Mouse (Mus musculus): ENCODE results near the gene Pitpnb.
A peak's percentile ranks its signal among the peaks of the same experiment; 100 is the strongest.

Pitpnb gene

GRCm38 (mm10) chr5:111396199-111396598 is 65.6 kb downstream of the Pitpnb start:
- DNase-seq (ENCODE audit: low read depth, low spot score), result no peak

DNA sequence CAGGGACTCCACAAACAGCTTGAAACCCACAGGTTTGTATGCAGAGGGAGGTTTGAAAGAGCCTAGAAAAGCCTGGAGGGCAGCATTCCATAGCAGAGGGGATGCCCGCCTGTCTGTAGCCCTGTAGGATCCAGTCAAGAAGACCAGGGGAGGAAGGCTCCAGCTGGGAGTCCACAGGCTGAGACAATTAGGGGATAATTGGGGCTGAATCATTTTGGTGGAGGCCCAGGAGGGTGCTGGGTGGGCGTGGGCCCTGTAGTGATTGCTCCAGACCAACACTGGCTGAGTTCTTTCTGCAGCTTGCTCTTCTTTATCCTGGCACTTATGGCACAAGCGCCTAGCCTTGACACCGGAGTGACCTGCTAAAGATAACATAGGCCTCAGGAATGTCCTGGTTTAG is 67.9 kb downstream of the Pitpnb start:
- DNase-seq (ENCODE audit: low read depth, low spot score), result no peak

GRCm38 (mm10) chr5:111399271-111399670 is 68.7 kb downstream of the Pitpnb start:
- no peak for DNase-seq (ENCODE audit: low read depth, low spot score)

DNA sequence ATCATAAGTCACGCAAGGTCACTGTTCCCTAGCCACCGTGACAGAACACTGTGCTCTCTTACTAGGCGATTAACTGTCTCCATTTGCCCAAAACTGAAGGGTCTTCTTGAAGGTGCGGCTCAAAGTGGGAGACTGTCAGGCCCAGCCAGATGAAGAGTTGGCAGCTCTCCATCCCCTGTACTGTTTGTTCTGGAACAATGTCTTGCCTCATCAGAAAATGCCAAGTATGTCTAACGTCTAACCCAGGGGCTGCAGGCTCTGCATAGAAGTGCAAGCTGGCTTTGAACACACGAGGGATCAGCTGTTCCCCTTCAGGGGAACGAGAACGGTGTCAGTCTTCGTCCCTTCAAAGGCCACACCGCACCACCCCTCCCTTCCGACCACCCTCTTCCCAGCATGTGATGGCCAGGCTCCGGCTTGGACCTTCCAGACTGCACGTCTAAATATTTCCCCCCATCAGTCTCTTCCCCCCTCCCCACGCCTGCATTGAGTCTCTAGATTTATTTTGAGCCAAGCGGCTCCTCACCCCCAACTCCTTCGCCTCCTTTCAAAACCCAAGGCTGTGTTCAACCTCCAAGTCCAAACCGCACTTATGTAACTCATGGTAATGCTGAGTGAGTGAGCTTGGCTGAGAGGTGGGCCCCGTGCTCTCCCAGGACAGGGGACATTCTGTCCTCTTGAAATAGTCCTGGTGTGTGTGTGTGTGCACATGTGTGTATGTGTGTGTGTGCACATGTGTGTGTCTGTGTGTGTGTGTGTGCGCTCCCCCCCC is 71.5 kb downstream of the Pitpnb start:
- no peak for DNase-seq (ENCODE audit: low read depth, low spot score)

DNA sequence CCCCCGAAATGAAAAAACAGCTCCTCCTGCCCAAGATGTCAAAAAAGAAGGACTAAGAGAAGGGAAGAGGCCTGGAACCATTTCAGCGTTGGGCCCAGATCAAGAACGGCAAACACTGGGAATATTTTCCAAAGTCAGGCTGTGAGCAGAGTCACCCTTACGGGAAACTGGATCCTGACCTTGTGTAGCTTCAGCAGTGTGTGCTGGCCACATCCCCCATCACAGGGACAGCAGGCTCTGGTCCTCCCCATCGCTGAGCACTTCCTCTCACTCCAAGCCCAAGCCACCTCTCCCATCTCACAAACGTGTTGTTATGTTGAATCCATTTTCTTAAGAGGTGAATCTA is 72.1 kb downstream of the Pitpnb start:
- no peak for DNase-seq (ENCODE audit: low read depth, low spot score)

DNA sequence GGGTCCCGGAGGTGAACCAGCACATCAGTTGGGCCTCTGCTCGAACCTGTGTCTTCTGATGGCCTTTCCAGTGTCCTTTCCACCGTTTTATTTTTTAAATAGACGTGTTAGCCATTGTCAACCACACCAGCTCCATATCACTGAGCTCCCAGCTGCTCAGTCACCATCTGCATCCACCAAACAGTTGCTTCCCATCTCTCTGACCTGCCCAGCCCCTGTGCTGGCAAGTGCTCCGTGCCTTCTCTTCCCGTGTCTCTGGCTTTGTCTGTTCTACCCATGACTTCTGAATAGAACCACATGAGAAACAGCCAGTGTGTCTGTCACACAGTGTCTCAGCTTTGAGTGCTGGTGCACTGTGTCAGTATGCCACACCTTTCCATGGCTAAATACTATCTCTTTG is 74.2 kb downstream of the Pitpnb start:
- DNase-seq (ENCODE audit: low read depth, low spot score), result no peak

DNA sequence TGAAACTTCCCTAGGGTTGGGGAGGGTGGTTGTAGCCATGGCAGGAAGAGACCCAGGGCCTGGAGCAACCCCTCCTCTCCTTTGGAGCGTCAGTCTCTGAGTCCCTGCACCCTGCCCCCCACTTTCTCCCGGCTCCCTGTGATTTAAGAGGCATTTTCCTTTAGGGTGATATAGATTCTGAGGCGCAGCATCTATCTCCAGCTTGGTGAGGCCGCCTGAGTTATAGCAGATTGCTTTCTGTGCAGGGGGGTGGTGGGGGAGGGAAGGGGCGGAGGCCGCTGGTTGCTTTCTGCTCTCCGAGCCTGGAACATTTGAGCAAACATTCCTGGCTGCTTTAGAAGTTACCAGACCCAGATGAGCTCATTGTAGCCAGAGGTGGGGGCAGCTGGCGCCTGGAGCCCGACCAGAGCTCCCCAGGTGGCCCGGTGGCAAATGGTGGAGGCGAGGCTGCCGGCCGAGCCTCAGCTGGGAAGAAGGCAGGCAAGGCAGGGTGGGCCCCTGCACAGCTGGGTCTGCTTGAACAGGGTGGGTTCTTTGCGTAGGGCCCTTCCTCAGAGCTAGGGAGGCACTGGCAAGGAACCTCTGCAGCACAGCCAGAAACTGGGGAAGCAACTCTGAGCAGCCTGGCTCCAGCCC is 78.0 kb downstream of the Pitpnb start:
- DNase-seq (ENCODE audit: low read depth, low spot score), result no peak

DNA sequence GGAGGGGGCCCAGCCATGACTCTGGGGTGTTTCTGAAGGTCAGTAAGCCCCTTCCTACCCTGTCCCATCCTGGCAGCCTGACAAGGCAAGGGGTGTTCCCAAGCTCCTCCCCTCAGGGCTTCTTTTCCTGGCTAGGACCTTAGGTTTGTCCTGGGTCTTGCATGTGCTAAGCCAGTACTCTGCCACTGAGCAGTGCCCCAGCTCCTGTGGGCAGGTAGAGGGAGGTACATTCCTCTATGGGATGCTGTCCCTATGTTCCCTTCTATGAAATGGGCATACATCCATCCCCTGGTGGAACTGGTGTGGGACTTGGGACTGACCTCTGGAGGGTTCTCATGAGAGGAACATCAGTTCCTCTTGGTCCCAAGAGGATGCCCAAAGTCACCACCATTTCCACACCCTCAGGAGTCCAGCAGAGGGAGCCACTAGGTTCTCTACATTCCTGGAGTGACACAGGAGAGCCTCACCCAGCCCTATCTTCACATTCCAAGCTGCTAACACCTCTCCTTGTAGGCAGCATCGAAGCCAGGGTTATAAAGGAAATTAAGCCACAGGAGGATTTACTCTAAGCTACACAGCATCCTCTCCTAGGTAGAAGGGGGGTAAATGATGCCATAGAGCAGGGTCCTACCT is 79.0 kb downstream of the Pitpnb start:
- DNase-seq (ENCODE audit: low read depth, low spot score), result no peak

- no peak for DNase-seq (ENCODE audit: low read depth, low spot score)
These were observed 80.1 kb downstream of the Pitpnb start for GRCm38 (mm10) chr5:111410665-111411064.

DNA sequence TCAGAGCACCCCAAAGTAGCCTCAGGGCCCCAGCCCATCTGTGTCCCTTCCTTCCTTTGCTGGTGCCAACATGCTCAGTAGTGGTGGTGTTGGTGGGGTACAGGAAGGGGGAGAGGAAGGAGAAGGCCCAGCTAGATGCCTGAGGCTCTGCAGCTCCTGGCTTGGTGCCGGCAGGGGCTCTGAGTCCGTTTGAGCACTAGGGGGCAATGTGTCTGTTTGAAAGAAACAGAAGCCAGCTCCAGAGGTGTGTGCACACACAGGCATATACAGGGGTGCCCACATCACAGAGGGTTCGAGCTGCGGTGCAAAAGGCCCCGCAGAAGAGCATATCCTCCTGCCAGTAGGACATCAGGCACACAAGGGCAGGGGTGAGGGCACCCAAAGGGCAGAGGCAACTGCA is 83.6 kb downstream of the Pitpnb start:
- DNase-seq (ENCODE audit: low read depth, low spot score), result peak; percentile 66

GRCm38 (mm10) chr5:111414770-111415249 is 84.2 kb downstream of the Pitpnb start:
- no peak for DNase-seq (ENCODE audit: low read depth, low spot score)

DNA sequence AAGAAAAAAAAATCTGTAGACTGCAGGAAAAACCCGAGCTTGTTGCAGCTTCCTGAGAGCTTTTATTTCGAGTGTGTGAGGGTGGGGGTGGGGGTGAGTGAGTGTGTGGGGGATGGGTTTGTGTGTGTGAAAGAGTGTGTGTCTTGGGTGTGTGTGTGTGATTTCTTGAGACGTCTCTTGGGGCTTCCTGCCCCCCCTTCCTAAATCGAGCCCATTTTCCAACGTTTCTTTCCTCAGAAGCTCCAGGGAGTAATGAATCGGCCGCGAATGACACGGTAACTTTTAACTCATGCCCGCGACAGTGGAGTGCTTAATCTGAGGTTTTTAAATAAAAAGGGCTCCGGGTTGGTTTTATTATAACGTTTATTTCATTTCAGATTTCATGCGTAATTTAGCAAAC is 85.0 kb downstream of the Pitpnb start:
- DNase-seq (ENCODE audit: low read depth, low spot score), result no peak

DNA sequence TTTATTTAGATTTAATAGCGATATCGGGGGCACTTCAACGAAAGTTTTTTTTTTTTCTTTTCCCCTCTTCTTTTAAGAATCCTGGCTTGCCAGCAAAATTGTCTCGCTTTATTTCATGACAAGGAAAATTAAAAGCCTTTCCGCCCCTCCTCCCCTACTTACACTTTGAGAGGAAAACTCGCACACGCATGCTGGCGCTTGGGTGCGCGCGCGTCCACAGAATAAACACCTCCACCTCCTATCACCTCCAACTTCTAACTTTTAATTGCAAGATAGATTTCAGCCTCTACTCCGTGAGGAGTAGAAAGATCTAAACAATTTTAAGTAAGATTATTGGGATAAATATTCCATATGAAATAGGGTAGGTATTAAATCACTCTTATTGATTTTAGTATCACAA is 85.5 kb downstream of the Pitpnb start:
- peak; percentile 40 for DNase-seq (ENCODE audit: low read depth, low spot score)

DNA sequence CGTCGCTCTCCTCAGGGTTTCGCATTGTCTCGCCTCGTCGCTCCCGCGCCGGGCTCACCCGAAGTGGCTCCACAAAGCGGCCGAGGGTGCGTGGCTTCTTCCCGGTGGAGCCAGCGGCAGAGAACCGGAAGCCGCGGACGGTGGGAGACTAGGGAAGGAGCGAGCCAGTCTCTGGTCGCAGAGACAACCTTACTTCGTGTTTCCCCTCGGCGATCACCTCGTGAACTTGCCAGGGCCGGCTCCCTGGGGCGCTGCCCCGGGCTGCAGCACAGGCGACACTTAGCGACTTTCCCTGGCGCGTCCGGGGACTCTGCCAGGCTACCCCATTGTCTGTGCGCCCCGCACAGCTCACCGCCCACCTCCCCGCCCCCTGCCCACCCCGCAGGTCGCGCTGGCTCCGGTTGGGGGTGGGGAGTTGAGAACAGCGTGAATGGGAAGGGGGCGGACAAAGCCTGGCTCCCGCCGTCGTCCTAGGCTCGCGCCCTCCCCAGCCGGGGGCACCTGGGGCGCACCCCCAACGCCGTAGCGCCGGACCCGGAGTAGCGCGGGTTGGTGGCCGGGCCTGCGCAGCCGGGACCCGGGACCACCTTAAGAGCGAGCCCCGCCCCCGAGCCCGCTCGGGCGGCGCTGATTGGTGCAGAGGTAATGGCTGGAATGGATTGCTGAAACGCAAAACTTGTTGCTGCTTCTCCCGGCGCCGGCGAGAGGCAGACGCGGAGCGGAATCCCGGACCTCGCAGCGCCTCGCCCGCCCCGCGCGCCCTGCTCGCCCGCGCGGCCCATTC is 86.2 kb downstream of the Pitpnb start, which contains the start of gene Mn1:
Mn1 (plus strand) TSS at position 772 of the 784 bp plus-strand sequence.
- DNase-seq (ENCODE audit: low read depth, low spot score), result peak; percentile 29

- no peak for DNase-seq (ENCODE audit: low read depth, low spot score)
These were observed 87.0 kb downstream of the Pitpnb start for GRCm38 (mm10) chr5:111417378-111418131.

DNA sequence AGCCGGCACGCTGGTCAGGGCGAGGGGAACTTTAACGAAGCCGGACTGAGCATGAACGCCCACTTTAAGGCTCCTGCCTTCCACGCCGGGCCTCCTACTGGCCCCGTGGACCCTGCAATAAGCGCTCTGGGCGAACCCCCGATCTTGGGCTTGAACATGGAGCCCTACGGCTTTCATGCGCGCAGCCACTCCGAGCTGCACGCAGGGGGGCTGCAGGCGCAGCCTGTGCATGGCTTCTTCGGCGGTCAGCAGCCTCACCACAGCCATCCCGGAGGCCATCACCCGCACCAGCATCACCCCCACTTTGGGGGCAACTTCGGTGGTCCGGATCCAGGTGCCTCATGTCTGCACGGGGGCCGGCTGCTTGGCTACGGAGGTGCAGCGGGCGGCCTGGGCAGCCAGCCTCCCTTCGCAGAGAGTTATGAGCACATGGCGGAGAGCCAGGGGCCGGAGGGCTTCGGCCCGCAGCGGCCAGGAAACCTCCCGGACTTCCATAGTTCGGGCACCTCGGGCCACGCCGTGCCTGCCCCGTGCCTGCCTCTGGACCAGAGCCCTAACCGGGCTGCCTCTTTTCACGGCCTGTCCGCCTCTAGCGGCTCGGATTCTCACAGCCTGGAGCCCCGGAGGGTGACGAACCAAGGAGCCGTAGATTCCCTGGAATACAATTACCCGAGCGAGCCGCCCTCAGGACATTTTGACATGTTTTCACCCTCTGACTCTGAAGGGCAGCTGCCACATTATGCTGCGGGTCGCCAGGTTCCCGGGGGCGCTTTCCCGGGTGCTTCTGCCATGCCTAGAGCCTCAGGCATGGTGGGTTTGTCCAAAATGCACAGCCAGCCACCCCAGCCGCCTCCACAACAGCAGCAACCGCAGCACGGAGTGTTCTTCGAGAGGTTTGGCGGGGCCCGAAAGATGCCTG is 87.9 kb downstream of the Pitpnb start:
- DNase-seq (ENCODE audit: low read depth, low spot score), result no peak

DNA sequence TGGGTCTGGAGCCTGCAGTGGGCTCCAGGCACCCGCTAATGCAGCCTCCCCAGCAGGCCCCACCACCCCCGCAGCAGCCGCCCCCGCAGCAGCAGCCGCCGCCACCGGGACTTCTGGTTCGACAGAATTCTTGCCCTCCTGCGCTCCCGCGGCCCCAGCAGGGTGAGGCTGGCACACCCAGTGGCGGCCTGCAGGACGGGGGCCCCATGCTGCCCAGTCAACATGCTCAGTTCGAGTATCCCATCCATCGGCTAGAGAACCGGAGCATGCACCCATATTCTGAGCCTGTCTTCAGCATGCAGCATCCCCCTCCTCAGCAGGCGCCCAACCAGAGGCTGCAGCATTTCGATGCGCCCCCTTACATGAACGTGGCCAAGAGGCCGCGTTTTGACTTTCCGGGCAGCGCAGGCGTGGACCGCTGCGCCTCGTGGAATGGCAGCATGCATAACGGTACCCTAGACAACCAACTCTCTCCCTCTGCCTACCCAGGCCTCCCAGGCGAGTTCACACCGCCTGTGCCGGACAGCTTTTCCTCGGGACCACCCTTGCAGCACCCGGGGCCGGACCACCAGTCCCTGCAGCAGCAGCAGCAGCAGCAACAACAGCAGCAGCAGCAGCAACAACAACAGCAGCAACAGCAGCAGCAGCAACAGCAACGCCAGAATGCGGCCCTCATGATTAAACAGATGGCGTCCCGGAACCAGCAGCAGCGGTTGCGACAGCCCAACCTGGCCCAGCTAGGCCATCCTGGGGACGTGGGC is 88.7 kb downstream of the Pitpnb start:
- DNase-seq (ENCODE audit: low read depth, low spot score), result no peak

- DNase-seq (ENCODE audit: low read depth, low spot score), result no peak
These were observed 89.6 kb downstream of the Pitpnb start for GRCm38 (mm10) chr5:111420011-111420691.

DNA sequence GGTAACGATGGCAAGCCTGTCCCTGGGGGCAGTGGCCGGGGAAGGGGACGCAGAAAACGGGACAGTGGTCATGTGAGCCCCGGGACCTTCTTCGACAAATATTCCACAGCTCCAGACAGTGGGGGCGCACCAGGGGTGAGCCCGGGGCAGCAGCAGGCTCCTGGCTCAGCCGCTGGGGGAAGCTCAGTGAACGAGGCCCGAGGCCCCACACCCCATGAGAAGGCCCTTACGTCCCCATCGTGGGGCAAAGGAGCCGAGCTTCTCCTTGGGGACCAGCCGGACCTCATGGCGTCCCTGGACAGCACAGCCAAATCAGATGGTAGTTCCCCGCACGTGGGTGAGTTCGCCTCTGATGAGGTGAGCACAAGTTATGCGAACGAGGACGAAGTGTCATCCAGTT is 90.3 kb downstream of the Pitpnb start:
- no peak for DNase-seq (ENCODE audit: low read depth, low spot score)
